Mouse (Mus musculus): ENCODE data around the gene Mllt3.

The Mllt3 gene

DNA sequence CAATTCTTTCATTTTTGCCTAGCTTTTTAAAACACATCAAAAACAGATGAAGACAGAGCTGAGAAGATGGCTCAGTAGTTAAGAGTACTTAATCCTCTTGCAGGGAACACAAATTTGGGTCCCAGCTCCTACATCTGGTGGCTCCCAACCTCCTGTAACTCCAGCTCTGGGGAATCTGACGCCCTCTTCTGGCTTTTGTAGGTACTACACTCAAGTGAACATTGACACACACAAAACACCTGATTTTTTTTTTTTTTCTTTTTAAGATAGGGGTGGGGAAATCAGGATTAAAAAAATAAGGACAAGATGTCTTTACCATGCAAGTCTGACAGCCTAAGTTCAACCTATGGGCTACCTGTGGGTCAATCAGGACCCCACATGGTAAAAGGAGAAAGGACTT, 10.5 kb downstream of the Mllt3 start:
- no peak for TF ChIP-seq GATA4 (IDR thresholded peaks at IDR 0.05; ENCODE audit: insufficient replicate concordance, low read length)

DNA sequence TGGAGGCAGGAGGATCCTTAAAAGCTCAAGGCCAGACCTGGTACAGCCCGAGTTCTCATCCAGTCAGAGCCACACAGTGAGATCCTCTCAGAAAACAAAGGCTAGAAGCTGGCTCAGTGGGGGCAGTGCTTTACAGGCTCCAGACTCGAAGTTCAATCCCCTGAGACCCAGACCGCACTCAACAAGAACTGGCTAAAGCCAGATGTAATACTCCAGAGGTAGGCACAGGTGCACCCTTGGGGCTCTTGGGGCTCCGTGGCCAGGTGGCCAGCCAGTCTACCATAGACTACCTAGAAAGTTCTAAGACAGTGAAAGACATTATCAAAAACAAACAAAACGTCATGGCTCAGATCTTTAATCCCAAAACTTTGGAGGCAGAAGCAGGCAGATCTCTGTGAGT, 12.7 kb downstream of the Mllt3 start:
- no peak for TF ChIP-seq GATA4 (IDR thresholded peaks at IDR 0.05; ENCODE audit: insufficient replicate concordance, low read length)

DNA sequence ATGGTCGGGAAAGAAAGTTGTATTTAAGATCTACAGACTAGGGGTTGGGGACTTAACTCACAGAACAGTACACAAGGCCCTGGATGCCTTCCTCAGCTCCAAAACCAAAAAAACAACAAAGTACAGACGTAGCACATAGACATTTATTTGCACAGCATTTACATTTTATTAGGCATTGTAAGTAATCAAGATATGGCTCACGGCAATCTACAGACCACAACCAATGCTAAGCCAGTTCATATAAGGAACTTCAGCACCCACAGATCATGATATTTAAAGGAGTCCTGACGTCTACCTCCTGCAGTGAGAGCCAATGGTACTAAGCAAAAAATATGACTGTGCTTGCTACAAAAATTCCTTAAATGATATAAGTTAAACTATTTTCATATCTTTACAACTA, 13.5 kb downstream of the Mllt3 start:
- no peak for TF ChIP-seq GATA4 (IDR thresholded peaks at IDR 0.05; ENCODE audit: insufficient replicate concordance, low read length)

DNA sequence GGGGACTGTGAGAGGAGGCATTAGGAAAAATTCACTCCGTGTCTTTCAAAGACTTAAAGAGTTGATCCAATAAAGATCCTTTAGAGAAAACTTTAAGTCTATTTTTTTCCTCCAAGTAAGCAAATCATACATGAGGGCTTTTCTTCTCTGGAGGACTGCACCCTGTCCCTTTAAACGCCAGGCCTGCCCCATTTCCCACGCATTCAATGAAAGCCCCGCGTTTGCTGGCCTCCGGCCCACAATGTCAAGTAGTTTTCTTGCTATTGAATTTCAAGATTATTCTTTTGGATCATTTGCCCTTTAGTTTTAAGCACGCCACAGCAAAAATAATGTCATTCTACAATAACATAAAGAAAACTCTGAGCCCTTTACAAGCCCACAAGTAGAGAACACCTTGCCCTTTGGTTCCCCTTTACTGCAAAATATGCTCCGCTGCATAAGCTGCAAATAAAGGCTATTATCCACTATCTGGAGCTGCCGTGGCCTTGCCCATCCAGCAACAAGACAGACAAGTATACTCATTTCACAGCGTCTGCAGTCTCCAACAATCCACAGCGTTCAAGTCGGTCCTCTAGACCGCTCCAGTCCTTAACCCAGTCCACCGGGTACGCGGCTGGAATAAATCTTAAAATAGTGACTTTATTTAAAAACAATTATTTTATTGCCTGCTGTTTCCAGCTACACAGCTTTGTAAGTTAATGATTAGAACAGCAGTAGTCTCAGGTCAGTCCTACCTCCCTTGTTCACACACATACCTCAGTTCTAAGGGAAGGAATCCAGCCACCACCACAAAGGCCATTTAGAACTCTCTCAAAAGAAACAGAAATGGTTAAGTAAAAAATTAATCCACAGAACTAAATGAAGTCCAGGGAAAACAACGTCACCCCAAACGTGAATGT, 15.5 kb downstream of the Mllt3 start:
- TF ChIP-seq GATA4 (IDR thresholded peaks at IDR 0.05; ENCODE audit: insufficient replicate concordance, low read length), result no peak

DNA sequence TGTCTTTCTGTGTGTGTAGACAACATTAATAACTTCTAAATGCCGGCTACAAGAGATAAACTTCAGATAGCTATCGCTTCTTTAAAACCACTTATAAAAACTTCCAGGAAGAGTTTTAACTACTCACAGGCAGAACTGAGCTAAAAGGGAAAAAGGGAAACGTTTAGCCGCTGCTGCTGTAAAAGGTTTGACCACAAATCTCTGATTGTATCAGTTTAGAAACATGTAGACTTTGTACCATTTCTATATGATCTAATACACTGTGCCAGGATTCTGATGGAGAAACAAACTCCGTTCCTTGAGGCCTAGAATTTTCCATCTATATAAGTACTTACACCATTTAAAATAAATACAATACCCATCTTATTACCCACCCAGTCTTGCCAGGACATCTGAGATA, 17.4 kb downstream of the Mllt3 start:
- TF ChIP-seq GATA4 (IDR thresholded peaks at IDR 0.05; ENCODE audit: insufficient replicate concordance, low read length), result no peak

DNA sequence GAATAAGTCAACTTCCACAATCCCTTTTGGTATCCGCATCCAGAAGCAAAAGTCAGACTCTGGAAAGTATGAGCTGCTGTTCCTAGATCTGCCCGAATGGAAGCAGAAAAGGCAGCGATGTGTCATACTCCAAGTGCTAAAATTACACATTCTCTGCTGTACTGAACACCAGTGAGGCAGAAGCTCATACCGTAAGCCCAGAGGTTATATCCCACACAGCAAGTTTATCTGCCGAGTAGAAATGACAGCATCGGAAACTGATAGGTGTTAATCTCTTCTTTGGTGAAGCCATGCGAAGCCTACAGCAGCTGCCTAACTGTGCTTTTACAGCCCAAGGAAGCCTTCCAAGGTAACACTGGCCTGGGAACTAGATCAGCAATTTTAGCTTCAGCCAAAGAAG, 17.9 kb downstream of the Mllt3 start:
- TF ChIP-seq GATA4 (IDR thresholded peaks at IDR 0.05; ENCODE audit: insufficient replicate concordance, low read length), result no peak

- TF ChIP-seq GATA4 (IDR thresholded peaks at IDR 0.05; ENCODE audit: insufficient replicate concordance, low read length), result no peak
Measured at GRCm38 (mm10) chr4:88012774-88013173, 20.4 kb downstream of the Mllt3 start.

DNA sequence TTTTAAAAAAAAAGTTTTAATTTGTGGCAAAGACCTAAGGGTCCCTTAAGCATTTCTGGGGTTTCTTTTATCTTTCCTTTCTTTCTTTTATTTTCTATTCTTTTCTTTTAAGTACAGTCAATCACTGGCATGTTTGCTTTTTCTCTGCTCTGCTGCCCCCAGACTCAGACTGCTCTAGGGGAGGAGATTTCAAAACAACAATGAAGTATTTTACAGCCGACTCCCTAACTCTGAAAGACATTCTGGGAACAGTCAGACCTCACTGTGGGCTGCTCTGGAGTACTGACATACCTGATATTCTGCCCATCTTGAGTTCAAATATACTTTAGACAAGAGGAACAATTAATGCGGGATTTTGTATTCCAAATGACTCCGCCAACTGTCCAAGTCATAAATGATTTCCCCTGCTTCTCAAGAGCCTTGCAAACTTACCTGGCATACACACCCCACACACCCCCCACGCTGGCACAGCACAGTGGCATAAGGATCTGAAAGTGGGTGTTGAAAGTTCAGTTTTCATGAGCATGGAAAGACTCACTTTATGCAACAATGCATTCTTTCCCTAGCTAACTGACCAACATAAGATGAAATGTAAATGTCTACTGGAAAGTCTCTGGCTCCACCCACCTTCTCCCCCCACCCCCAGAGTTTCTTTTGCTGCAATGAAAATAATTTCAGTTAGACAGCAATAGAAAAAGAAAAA, 21.1 kb downstream of the Mllt3 start:
- TF ChIP-seq GATA4 (IDR thresholded peaks at IDR 0.05; ENCODE audit: insufficient replicate concordance, low read length), result no peak

DNA sequence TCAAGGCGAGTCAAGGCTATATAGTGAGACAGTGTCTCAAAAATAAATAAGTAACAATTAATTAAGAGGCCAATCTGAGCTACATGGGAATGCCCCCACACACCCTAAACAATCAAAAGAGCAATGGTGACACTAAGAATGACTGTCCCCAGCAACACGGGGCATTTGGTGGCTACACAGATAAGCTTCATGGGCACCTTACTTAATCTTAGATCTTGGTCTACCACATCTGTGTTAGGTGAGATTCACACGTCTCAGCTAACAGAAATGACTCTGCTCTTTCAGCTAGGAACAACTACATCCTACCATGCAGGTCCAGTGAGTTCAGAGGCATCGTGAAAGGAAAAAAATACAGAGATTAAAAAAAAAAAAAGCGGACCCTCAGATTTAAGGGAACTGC, 22.7 kb downstream of the Mllt3 start:
- TF ChIP-seq GATA4 (IDR thresholded peaks at IDR 0.05; ENCODE audit: insufficient replicate concordance, low read length), result no peak

GRCm38 (mm10) chr4:88005801-88006200, 27.4 kb downstream of the Mllt3 start:
- TF ChIP-seq GATA4 (IDR thresholded peaks at IDR 0.05; ENCODE audit: insufficient replicate concordance, low read length), result no peak

DNA sequence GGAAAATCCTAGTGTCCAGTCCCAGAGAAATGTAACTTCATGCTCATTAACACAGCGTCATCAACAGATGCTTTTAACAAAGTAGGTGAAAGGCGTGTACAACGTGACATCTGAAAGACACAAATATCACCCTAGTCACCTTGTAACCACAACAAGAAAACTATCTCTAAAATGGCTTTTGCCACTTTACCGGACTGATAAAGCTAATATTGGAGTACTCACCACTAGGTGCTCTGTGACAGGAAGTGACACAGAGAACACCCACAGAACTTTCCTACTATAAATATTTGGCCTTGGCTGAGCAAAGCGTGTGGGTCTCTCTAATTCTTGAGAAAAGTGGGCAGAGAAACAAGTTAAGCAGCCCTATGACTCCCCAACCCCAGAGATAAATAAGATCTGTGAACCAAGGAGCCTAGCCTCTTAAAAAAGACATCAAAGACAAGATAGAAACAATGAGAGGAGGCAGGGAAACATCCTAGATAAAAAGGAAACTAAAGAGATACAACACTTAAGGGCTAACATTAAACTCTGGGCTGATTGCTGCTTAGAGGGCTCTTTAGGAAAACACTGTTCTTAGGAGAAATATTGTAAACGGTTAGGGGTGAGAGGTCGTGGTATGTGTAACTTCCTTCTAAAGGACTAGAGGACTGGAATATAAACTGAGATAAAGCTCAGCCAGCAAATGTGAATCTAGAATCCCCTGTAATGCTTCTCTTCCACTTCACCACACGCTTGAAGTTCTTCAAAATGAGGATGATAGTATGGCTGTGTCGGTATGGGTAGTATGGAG, 29.8 kb downstream of the Mllt3 start:
- TF ChIP-seq GATA4 (IDR thresholded peaks at IDR 0.05; ENCODE audit: insufficient replicate concordance, low read length), result no peak

DNA sequence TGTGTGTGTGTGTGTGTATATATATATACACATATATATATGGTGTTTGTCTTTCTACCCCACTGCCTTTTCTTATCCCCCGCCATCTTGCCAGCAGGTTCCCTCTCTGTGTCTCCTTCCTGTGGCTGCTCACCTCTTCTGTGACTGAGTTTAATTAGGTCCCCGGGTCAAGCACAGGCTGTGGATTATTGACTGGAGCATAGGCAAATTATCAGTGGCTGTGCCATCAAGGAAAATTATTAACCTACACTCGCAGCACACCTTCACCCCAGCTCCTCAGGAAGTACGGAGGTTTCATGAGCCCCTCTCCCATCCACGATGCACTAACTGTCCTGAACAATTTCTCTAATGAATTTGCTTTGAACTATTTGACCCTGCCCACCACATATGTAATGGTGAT, 41.5 kb downstream of the Mllt3 start:
- no peak for TF ChIP-seq GATA4 (IDR thresholded peaks at IDR 0.05; ENCODE audit: insufficient replicate concordance, low read length)

- TF ChIP-seq GATA4 (IDR thresholded peaks at IDR 0.05; ENCODE audit: insufficient replicate concordance, low read length), result no peak
Measured at GRCm38 (mm10) chr4:87990940-87991339, 42.2 kb downstream of the Mllt3 start.

DNA sequence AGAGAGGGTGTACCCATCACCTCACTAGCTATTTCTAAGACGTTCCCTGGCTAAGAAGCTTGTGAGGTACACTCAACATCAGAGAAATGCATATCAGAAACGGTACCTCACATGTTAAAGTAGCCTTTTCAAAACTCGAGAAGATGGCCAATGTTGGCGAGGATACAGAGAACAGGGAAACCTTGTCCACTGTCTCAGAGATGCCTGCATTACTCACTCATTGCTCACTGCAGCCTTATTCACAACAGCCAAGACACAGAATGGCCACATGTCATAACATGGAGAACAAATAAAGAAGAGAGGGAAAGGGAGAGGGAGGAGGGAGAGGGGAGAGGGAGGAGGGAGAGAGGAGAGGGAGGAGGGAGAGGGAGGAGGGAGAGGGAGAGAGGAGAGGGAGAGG, 47.9 kb downstream of the Mllt3 start:
- TF ChIP-seq GATA4 (IDR thresholded peaks at IDR 0.05; ENCODE audit: insufficient replicate concordance, low read length), result no peak

DNA sequence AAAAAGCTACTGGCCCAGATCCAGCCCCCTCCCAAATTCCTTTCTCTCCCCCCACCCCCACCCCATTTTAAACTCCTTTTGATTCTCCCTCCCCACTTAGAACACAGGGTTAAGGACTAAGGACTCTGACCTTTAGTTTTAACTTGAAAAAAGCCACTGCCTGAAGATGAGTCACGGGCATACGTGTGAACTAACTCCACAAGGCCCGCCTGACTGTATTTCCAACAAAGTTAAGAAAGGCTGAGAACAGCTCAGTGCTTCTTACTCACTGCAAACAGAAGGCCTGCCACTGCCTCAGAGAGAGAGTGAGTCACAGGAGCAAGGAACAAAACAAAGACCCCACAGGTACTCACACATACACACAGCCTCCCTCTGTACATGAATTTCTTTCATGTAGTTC, 48.6 kb downstream of the Mllt3 start:
- TF ChIP-seq GATA4 (IDR thresholded peaks at IDR 0.05; ENCODE audit: insufficient replicate concordance, low read length), result no peak

- TF ChIP-seq GATA4 (IDR thresholded peaks at IDR 0.05; ENCODE audit: insufficient replicate concordance, low read length), result no peak
Measured at GRCm38 (mm10) chr4:87984091-87984490, 49.1 kb downstream of the Mllt3 start.

All from liver, adult (tissue).